Mouse (Mus musculus) small intestine, adult 2 months (tissue): ENCODE data around the gene Dhx15.

Source experiments
- CTCF ChIP-seq: fragments of 200-500 bp; IDR thresholded peaks from 2 replicates; pipeline ENCODE4 v1.5.1; 2012; ENCODE audit warnings: low read depth, mild to moderate bottlenecking, control low read depth, inconsistent platforms, low read length, moderate library complexity, mixed read lengths; ENCODE audit not compliant: insufficient replicate concordance, insufficient read length; ENCODE audit errors: extremely low read depth
- POLR2A ChIP-seq: fragments of 200-500 bp; IDR thresholded peaks from 2 replicates; pipeline ENCODE4 v1.6.1; 2012; ENCODE audit warnings: low read depth, mild to moderate bottlenecking, control low read depth, inconsistent platforms, low read length, moderate library complexity

GRCm38 (mm10) chr5:52238877-52239276 is 48.6 kb upstream of the Dhx15 start:
- TF ChIP-seq POLR2A (no peak), CTCF (no peak)
